Mouse (Mus musculus): ENCODE measurements around the gene Nt5dc3. TPM values are rescaled to one million over a fixed set of nuclear protein-coding genes. Genes with fewer than 3 reads are reported as not detected.

Nt5dc3 gene
- total RNA-seq, 2 experiments from 2014 or later: 6.8 to 8.9 TPM

DNA sequence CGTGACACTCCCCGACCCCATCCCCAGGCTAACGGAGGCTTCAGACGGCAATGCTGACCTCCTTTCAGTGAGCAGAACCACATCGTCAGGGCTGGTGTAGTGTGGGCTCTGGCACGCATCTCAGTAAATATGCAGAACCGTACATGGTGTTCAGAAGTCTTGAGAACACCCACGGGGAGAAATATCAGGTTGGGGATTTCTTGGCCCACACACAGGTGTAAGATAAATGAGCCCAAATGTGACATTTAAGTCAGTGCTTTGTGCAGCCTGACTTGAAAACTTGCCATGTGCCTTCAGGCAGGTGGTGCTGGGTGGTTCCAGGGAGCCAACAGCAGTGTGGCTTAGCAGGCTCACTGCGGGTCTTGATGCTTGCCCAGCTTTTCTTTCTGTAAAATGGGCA lies 31.2 kb downstream of the Nt5dc3 start:
- no peak for ATAC-seq (replicated peaks; ENCODE audit: low FRiP score, low TSS enrichment, poor library complexity, severe bottlenecking)

DNA sequence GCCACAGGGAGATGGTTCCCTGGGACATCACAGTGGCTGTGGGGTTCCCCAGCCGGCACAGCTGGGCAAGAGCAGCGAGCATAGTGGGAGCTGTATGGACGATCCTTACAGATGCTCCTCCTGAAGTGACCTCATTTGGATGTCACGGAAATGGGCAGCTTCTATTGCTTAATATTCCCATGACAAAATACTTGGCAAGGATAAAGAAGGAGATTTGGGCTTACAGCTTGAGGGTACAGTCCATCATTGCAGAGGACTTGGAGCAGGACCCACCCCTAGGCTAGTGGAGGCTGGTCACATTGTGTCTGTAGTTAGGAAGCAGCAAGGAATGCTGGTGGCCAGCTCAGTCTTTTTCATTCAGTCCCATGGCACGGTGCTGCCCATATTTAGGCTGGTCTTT lies 31.8 kb downstream of the Nt5dc3 start:
- no peak for ATAC-seq (replicated peaks; ENCODE audit: low FRiP score, low TSS enrichment, poor library complexity, severe bottlenecking)

DNA sequence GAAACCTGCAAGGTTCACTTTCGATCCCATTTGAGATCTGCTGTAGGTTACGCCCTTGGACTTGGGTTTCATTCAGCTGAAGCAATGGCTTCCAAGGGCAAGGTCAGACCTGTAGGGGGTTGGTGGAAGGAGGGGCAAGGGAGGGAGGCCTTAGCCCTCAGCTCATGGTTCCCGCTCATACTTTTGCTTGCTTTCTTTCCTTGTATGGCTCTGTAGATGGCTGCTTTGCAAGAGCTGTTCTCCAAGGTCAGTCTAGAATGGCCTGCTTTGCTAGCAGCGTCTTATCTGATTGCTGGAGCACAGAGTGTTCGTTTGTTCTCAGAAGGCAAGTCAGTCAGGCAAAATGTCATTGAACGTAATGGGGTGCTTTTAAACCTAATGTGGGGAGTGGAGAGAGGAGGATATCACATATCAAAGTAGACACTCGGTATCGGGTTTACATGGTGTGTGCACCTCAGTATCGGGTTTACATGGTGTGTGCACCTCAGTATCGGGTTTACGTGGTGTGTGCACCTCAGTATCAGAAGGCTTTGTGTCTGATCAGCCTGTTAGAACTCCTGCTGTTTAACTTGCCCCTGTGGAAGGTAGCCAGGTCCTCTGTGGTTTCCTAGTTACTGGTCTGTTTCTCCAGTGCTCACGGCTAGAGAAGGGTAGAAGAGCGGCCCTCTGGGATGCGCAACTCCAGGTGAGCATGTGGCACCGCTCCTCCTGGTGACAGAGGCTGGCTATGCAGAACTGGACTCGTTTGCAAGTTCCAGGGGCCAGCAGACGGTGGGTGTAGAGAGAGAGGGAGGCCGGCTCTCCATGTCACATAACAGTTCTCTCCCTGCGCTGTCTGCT lies 35.7 kb downstream of the Nt5dc3 start:
- no peak for ATAC-seq (replicated peaks; ENCODE audit: low FRiP score, low TSS enrichment, poor library complexity, severe bottlenecking)

DNA sequence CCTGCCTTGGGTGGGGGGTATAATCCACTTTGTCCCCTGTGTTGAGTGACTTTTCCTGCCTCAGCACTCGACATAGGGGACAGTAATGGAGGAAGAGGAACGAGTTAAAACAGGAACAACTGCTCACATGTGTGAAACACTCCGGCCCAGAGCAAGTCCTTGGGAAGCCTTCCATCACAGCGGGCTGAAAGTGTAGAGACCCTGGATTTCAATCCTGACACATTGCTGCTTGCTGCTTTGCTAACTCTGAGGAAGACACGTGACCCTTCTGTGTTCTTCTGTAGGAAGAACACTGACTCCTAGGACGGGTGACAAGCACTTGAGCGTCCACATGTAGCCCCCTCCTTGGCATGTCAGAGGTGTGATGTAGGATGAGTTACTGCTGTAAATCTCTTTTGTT lies 36.3 kb downstream of the Nt5dc3 start:
- no peak for ATAC-seq (replicated peaks; ENCODE audit: low FRiP score, low TSS enrichment, poor library complexity, severe bottlenecking)

DNA sequence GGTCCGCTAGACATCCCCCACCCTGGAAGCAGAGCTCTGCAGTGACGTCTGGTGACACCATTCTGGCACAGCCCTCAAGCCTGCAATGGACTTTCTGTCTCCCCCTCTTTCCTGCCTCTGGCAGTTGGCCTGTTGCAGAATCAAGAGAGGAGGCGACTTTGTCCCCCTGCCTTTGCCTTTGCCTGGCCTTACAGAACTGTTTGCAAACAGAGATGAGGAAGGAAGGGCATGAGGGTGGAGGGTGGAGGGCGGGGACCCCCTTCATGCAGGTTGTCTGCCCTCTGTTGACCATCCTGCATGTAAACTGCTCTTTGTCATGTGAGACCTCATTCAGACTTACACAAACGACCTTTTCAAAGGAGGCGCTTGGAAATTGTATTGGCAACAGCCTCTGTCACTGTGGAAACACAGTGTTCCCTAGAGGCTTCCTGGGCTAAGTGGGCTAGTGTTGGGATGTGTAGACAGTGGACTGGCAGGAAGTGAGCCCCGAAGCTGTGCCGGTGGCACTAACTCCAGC lies 40.9 kb downstream of the Nt5dc3 start:
- ATAC-seq (replicated peaks; ENCODE audit: low FRiP score, low TSS enrichment, poor library complexity, severe bottlenecking): no peak

DNA sequence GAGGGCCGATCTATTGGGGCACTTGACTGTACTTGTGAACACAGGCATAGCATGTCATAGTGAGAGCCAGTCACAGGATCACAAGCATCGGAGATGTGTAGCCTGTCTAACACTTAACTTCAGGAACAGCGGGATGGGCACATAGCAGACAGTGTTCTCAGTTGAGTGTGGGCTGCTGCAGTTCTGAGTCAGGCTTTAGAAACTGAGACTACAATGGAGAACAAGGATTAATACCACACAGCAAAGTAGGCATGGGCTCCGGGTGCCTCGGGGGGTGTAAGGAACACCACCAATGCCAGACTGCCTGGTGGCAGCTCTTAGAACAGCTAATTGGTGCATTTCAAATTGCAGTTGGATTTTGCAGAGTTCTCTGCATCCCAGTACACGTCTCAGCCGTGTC lies 42.2 kb downstream of the Nt5dc3 start:
- ATAC-seq (replicated peaks; ENCODE audit: low FRiP score, low TSS enrichment, poor library complexity, severe bottlenecking): no peak

DNA sequence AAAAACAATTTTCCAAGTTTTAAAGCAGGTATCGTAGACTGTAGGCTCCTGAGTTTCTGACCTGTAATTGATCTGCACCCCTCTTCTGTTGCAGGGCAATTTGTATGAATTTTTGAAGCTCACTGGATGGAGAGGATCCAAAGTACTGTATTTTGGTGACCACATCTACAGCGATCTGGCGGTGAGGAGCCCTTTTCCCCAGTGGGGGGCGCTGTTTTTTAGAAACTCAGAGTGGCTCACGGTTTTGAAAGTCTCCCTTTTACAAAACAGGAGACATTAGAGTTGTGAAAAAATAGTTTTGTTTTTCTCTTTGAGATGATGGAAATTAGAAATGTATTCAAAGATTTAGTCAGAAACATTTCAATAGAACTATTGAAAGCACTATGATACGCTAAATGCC lies 45.3 kb downstream of the Nt5dc3 start:
- no peak for ATAC-seq (replicated peaks; ENCODE audit: low FRiP score, low TSS enrichment, poor library complexity, severe bottlenecking)

DNA sequence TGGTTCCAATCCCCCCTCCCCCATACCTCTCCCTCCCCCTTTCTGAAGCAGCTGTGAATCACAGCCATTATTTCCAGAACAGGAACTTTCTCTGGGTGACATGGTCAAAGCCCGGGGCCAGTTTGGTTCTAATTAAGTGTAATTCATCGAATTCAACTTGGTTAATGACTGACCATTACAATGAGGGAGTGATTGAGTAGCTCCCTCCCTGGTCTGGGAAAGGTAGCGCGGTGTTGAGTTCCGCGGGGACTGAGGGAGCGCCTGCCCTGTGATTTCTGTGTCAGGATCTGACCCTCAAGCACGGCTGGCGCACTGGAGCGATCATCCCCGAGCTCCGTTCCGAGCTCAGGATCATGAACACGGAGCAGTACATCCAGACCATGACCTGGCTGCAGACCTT lies 46.1 kb downstream of the Nt5dc3 start:
- no peak for ATAC-seq (replicated peaks; ENCODE audit: low FRiP score, low TSS enrichment, poor library complexity, severe bottlenecking)

DNA sequence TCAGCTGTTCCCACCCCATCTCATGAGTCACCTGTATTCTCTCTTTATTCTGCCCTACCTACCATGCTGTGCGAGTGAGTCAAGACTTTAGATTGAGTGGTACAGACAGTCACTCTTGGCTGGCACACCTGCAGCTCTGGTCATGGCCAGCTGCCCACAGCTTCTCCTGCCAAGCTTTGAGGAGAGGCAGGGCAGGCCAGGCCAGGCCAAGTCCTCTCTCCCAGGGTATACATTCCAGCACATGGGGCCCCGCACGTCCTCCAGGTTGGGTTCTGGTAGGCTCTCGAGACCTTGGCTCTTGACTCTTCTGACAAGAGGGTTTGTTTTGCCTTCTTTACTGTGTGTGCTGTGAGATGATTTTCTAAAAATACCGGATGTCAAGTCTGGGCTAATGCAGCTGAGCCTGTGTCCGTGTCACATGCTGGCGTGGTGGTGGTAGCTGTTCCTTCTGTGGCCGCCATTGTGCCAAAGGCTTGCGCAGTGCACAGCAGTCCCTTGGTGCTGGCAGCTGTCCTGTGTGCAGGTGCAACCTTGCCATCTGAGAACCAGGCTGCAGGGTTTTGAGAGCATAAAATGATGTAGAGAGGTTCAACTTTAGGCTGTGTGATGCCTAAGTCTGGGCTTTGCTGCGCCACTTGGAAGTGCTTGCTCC lies 47.2 kb downstream of the Nt5dc3 start:
- ATAC-seq (replicated peaks; ENCODE audit: low FRiP score, low TSS enrichment, poor library complexity, severe bottlenecking): no peak

DNA sequence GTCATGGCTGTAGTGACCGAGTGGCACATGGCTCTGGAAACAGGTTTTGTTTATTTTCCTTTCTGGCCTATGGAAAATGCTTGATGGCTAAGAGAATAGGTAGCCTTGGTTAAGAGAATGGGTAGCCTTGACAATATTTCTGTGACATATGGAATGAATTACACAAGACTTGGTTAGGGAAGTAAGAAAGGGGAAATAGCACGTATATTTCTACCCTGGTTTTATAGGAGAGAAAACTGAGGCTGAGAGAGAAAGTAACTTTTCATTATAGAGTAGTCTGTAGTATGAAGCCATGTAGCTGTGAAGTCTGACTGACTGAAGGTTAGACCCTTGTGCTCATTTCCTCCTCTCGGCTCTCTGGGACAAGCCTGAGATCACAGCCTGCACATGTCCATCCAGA lies 48.1 kb downstream of the Nt5dc3 start:
- no peak for ATAC-seq (replicated peaks; ENCODE audit: low FRiP score, low TSS enrichment, poor library complexity, severe bottlenecking)

DNA sequence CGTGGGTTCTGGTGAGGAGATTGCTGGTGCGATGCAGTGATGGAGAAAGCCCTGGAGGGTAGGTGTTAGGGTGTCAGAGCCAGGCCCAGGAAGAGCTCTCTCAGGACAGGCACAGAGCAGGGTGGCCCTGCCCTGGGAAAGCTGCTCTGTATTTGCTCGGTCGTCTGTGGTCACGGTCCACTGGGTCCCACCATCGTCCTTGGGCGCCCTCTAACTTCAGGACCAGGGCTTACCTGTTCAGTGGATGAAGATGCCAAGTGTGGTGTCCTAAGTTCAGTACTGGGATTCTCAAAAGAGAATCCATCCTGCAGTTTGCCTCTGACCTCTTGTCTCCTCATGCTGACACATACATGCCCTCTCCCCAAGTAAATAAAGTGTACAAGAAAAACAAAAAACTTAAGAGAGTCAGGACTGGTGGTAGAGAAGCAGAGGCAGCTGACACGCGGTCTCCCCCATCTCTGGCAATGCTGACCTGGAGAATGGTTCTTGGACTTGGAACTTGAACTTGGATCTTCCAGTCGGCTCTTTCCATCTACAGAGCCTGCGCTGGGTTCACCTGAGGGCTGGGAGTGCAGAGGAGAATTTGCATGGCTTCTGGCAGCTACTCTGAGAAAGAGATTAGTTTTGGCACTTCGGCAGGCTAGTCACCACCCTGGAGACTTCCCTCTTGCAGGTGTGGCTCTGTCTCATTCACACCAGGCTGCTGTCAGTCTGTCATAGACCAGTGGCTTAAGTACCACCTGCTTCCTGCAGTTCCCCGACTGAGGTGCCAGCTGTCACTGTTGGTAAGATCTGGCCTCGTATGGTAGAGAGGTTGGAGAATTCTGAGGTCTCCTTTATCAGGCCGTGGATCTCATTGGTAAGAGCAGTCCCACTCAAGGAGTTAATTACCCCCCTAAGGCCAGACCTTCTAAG lies 49.7 kb downstream of the Nt5dc3 start:
- ATAC-seq (replicated peaks; ENCODE audit: low FRiP score, low TSS enrichment, poor library complexity, severe bottlenecking): no peak

DNA sequence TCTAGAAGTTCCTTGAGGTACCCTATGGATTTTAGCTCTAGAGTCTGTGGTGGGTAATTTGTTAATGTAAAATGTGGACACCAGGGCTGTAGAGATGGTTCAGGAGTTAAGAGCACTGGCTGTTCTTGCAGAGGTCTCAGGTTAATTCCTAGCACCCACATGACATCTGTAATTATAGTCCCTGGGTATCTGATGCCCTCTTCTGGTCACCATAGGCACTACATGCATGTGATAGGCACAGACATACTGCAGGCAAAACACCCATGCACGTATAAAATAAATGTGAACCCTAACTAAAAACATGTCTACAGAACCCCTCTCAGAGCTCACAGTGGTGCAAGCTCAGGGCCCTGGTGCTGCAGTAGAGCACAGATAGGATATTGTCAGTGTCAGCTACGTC lies 50.7 kb downstream of the Nt5dc3 start:
- no peak for ATAC-seq (replicated peaks; ENCODE audit: low FRiP score, low TSS enrichment, poor library complexity, severe bottlenecking)

DNA sequence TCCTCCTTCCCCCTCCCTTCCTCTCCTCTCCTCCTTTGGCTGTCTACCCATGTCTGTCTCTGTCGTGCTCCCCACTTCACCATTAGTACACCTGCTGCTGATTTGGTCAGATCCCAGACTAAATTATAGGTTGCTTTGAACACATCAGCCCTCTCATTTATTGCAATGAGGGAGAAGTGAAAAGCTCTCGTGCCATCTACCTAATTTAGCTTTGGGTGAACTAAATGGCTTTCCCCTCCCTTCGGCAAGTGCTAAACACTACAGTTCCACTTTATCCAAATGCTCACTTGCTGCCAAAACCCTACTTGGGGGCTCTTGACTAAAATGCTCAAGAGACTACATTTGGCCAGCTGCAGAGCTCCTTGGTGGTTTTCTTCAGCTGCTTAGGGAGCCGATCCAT lies 58.0 kb downstream of the Nt5dc3 start:
- no peak for ATAC-seq (replicated peaks; ENCODE audit: low FRiP score, low TSS enrichment, poor library complexity, severe bottlenecking)

DNA sequence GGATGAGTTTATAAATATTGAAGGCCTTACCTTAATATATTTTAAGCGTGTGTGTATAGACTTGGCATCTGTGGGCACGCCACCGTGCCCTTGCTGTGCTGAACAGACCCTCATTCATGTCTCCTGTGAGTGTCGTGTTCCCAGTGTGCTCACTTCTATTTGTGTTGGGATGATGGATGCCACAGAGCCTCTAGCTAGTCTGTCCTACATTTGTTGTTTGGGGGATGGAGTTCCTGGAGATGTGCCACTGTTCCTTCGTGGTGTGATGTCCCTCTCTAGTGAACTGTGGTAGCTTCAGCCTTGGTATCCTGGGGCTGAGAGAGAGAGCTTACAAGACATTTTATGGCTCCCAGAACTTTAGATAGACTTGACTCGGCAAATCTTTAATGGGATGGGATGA lies 60.0 kb downstream of the Nt5dc3 start:
- ATAC-seq (replicated peaks; ENCODE audit: low FRiP score, low TSS enrichment, poor library complexity, severe bottlenecking): no peak

DNA sequence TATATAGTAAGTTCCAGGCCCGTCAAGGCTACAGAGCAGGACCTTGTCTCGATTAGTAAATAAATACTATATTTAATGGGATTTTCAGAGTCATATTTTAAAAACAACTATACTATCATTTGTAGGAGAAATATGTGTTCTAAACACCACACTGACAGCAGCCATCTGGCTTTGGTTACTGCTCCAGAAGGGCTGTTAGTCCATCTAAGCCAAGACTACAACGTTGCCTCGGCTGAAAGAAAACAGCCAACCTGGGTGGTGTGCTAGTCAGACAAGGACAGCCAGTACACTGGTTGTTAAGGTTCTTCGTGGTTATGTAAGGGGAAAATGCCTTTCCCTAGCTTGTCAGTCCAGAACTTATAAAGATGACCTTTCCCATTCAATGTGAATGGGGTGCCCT lies 63.9 kb downstream of the Nt5dc3 start:
- no peak for ATAC-seq (replicated peaks; ENCODE audit: low FRiP score, low TSS enrichment, poor library complexity, severe bottlenecking)

DNA sequence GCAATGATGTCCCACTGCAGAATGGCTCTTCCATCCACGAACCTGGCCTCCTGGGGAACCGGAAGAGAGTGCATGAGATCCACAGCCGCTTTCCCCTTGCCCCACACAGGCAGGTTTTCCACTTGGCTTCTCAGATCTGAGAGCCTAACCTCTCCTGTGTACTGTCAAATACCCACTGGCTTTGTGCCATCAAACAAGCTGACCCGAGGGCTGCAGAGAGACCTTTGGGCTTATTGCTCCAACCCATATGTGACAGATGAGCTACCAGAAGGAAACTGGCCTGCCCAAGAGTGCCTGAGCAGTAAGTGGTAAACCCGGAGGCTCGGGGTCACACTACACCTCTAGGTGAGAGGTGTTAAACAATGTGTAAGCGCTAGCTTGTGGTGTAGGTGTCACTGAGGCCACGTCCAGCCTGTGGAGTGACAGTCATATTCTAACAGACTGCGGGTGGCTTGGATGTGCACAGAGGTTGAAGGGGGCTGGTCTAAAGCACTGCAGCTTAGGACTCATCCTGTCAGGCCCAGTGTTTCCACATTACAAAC lies 68.2 kb downstream of the Nt5dc3 start:
- ATAC-seq (replicated peaks; ENCODE audit: low FRiP score, low TSS enrichment, poor library complexity, severe bottlenecking): no peak

DNA sequence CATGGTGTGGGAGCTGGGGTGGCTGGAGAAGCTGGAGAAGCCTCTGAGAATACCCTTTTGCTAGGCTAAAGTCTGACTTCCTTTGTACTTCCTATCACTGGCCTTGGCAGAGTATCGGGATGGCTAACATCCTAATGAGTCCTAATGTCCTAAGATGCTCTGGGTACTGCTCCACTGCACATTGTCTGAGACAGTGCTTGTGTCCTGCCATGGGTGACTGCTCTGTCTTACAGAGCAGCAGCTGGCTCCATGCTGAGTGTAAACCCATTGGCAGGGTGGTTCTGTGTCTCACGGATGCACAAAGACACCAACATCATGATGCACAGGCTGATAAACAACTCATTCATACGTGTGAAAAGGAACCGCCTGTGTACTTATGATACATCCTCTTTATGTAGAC lies 70.3 kb downstream of the Nt5dc3 start:
- no peak for ATAC-seq (replicated peaks; ENCODE audit: low FRiP score, low TSS enrichment, poor library complexity, severe bottlenecking)

DNA sequence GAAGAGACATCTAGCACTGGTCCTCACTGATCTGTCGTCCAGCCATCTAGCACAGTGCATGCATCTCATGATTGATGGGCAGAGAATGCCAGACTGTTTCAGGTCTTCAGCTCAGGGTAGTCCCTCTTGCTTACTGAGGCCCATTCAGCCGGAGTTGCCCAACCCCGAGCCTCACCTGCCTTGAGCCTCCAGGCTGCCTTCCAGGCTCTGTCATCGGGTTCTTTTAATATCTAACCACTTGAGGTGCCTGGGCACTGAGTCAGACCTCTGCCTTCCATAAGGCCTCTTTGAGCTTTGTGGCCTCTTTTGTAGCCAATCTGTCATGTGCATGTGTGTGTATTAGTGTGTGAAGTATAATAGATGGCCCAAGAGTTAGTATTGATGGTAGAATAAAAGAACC lies 70.7 kb downstream of the Nt5dc3 start:
- no peak for ATAC-seq (replicated peaks; ENCODE audit: low FRiP score, low TSS enrichment, poor library complexity, severe bottlenecking)

DNA sequence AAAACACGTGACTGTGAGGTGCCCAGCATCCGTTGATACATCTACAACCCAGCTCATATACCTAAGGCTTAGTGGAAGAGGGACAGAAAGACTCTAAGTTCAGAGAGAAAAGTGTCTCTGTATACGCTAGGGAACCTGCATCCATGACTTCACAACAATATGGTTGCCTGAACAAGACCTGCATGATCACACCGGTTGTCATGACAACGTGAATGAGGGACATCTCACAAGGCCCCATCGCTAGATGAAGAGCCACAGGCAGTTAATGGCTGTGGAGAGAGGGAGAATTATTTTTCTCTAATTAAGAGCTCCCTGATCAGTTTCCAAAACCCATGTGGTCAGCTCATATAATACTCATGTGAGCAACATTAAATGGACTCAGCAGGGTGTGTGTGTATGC lies 73.4 kb downstream of the Nt5dc3 start:
- no peak for ATAC-seq (replicated peaks; ENCODE audit: low FRiP score, low TSS enrichment, poor library complexity, severe bottlenecking)

DNA sequence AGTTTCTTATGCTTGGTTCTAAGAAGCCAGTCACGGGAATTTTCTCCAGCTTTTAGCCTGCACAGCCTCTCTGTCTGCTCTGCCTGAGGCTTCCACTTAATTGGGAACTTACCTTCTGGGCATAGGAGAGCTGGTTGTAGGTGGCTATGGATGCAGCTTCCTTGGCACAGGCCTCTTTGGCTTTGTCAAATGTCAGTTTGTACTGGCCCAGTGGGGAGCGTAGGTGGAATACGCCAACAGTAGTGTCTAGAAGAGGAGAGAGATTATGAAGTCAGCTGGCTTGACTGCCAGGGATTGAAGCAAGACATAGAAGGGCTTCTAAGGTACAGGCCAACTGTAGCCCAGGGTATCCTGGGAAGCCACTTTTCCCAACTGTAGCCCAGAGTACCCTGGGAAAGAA lies 74.6 kb downstream of the Nt5dc3 start:
- ATAC-seq (replicated peaks; ENCODE audit: low FRiP score, low TSS enrichment, poor library complexity, severe bottlenecking): no peak
